Mouse (Mus musculus) large intestine, adult 2 months (tissue): ENCODE measurements around the gene Srsf2. TPM values are rescaled to one million over a fixed set of nuclear protein-coding genes. Genes with fewer than 3 reads are reported as not detected.
A peak's percentile ranks its signal among the peaks of the same experiment; 100 is the strongest.
"Not testable (repeated sequence)": the region's sequence is repeated elsewhere in the genome, so short reads cannot be mapped to it uniquely, and the experiment has no call there.

Experiments used
- DNase-seq: peaks from one replicate; pipeline ENCODE4 v3.0.0-alpha.2; 2012; ENCODE audit warnings: low read depth, low spot score
- WGBS: fragments of 180-500 bp; shearing (Covaris S2); methylation state at CpG from one replicate; pipeline ENCODE4 v1.1.7; 2018; 5-methylcytosine and 5-hydroxymethylcytosine counted together
- polyA plus RNA-seq: library from polyadenylated mRNA; depleted of rRNA; stranded (reverse); fragments of >200 nt; gene quantifications from 2 replicates; pipeline ENCODE4 v1.2.3, GENCODE M21; 2012

Gene Srsf2
- polyA plus RNA-seq, 1 experiment = 264 TPM

GRCm38 (mm10) chr11:116857183-116857850 lies 4.4 kb upstream of the Srsf2 start:
- 79% methylated on average over 12 of the region's 12 CpGs for WGBS
- no peak for DNase-seq

GRCm38 (mm10) chr11:116854279-116854678 lies 1.4 kb upstream of the Srsf2 start:
- no peak for DNase-seq
- 11% methylated on average over 10 of the region's 10 CpGs for WGBS

- peak; percentile 85 for DNase-seq
- under 1% methylated on average over 36 of the region's 36 CpGs for WGBS
These were observed 626 bp upstream of the Srsf2 start for GRCm38 (mm10) chr11:116853512-116853928.

GRCm38 (mm10) chr11:116852291-116852890 lies 503 bp downstream of the Srsf2 start, which contains the start of gene Mfsd11:
Gene Mfsd11 (plus strand): TSS chr11:116852440.
- whole genome bisulfite sequencing = under 1% methylated on average over 90 of the region's 91 CpGs
- DNase-seq = no peak

- 1% methylated on average over 29 of the region's 29 CpGs for WGBS
- no peak for DNase-seq
These were observed 1.2 kb downstream of the Srsf2 start for GRCm38 (mm10) chr11:116851576-116852290.

GRCm38 (mm10) chr11:116850833-116851477 lies 1.9 kb downstream of the Srsf2 start:
- WGBS = 6% methylated on average over 6 of the region's 6 CpGs
- no peak for DNase-seq

- no peak for DNase-seq
- WGBS = 7% methylated on average over 4 of the region's 4 CpGs
These were observed 2.8 kb downstream of the Srsf2 start for GRCm38 (mm10) chr11:116850085-116850484.

GRCm38 (mm10) chr11:116849587-116849986 lies 3.3 kb downstream of the Srsf2 start:
- no peak for DNase-seq

- 55% methylated on average over 2 of the region's 2 CpGs for WGBS
- not testable (repeated sequence) for DNase-seq
These were observed 4.1 kb downstream of the Srsf2 start for GRCm38 (mm10) chr11:116848877-116849178.

- DNase-seq = no peak
- 61% methylated on average over 5 of the region's 5 CpGs for WGBS
These were observed 4.6 kb downstream of the Srsf2 start for GRCm38 (mm10) chr11:116848086-116848876.

- 88% methylated on average over 3 of the region's 3 CpGs for WGBS
- no peak for DNase-seq
These were observed 5.5 kb downstream of the Srsf2 start for GRCm38 (mm10) chr11:116847187-116848085.

- 74% methylated on average over 4 of the region's 4 CpGs for WGBS
- DNase-seq = no peak
These were observed 6.2 kb downstream of the Srsf2 start for GRCm38 (mm10) chr11:116846593-116847181.

- under 1% methylated on average over 72 of the region's 72 CpGs for WGBS
- DNase-seq = peak; percentile 86
These were observed 9.3 kb downstream of the Srsf2 start, which contains the start of the genes Mettl23 and Jmjd6 for GRCm38 (mm10) chr11:116843261-116844233. Gene Mettl23 (plus strand): TSS chr11:116843278. Gene Jmjd6 (minus strand): TSS chr11:116843449.

- DNase-seq = no peak
- under 1% methylated on average over 73 of the region's 73 CpGs for WGBS
These were observed 10.2 kb downstream of the Srsf2 start for GRCm38 (mm10) chr11:116842531-116843260.

GRCm38 (mm10) chr11:116840748-116841147 lies 12.1 kb downstream of the Srsf2 start:
- 74% methylated on average over 4 of the region's 4 CpGs for WGBS
- DNase-seq = no peak

GRCm38 (mm10) chr11:116839601-116840000 lies 13.3 kb downstream of the Srsf2 start:
- no peak for DNase-seq
- 79% methylated on average over 7 of the region's 7 CpGs for WGBS
